Mouse (Mus musculus) lung, postnatal 0 days (tissue): Measurements from ENCODE around the gene Psmc5. TPM values are rescaled to one million over a fixed set of nuclear protein-coding genes. Genes with fewer than 3 reads are reported as not detected.

Source experiments
- ATAC-seq: fragments of 200-750 bp; cut with Nextera tagmentation; 2 replicates; pipeline ENCODE4 v1.8.0; 2017; ENCODE audit warnings: moderate library complexity
- DNase-seq: peaks from one replicate; pipeline ENCODE4 v3.0.0-alpha.2; 2016; ENCODE audit warnings: low spot score
- H3K27ac ChIP-seq: fragments of 300-500 bp; sonication (generic); 2 replicates; pipeline ENCODE4 v1.5.1; 2014; ENCODE audit warnings: antibody characterized with exemption, mild to moderate bottlenecking, low read length, mixed read lengths
- H3K27me3 ChIP-seq: fragments of 300-500 bp; sonication (generic); replicated peaks from 2 replicates; pipeline ENCODE4 v1.6.1; 2014; ENCODE audit warnings: low read length, mixed read lengths; ENCODE audit not compliant: insufficient read depth
- H3K36me3 ChIP-seq: fragments of 300-500 bp; sonication (generic); 2 replicates; pipeline ENCODE4 v1.6.1; 2014; ENCODE audit warnings: low read length, mixed read lengths; ENCODE audit not compliant: insufficient read depth
- H3K4me1 ChIP-seq: fragments of 300-500 bp; sonication (generic); 2 replicates; pipeline ENCODE4 v1.6.1; 2014; ENCODE audit warnings: antibody characterized with exemption, low read depth, low read length, mixed read lengths; ENCODE audit not compliant: insufficient read depth
- H3K4me2 ChIP-seq: fragments of 300-500 bp; sonication (generic); replicated peaks from 2 replicates; pipeline ENCODE4 v1.6.1; 2014; ENCODE audit warnings: low read depth, mild to moderate bottlenecking, low read length, moderate library complexity, mixed read lengths
- H3K4me3 ChIP-seq: fragments of 300-500 bp; sonication (generic); 2 replicates; pipeline ENCODE4 v1.5.1; 2014; ENCODE audit warnings: low read depth, low read length
- H3K9ac ChIP-seq: fragments of 300-500 bp; sonication (generic); replicated peaks from 2 replicates; pipeline ENCODE4 v1.6.1; 2014; ENCODE audit warnings: low read depth, mild to moderate bottlenecking
- H3K9me3 ChIP-seq: fragments of 300-500 bp; sonication (generic); 2 replicates; pipeline ENCODE4 v1.6.1; 2016; ENCODE audit warnings: low read length, mixed read lengths
- CTCF ChIP-seq: IDR thresholded peaks from 2 replicates; pipeline ENCODE4 v1.5.1; 2016; ENCODE audit warnings: antibody characterized with exemption, mild to moderate bottlenecking
- EP300 ChIP-seq: IDR thresholded peaks from 2 replicates; pipeline ENCODE4 v1.6.1; 2016; ENCODE audit warnings: antibody characterized with exemption, mild to moderate bottlenecking, control low read depth
- WGBS: fragments of 180-500 bp; shearing (Covaris S2); extraction: QIAGEN DNeasy Blood & Tissue Kit; methylation state at CpG from one replicate; pipeline ENCODE4 v1.1.7; 2014; 5-methylcytosine and 5-hydroxymethylcytosine counted together
- polyA plus RNA-seq: library from polyadenylated mRNA; unstranded; fragments of >200 nt; fragmentation: Nextera tagmentation; extraction: Ambion mirVana; gene quantifications from 2 replicates; pipeline ENCODE4 v1.2.1, GENCODE M21; 2015

Psmc5 gene
- polyA plus RNA-seq, 1 experiment from 2014 or later: 153 TPM

- ATAC-seq: no peak
- DNase-seq: no peak
- no peaks in the 10 kb centered on the region for H3K9me3 ChIP-seq
- no peak overlapping the region for H3K9ac ChIP-seq
- no peaks in the 10 kb centered on the region for H3K4me1 ChIP-seq
- no peak for TF ChIP-seq CTCF
- TF ChIP-seq EP300: no peak
- WGBS: 87% methylated on average over 5 of the region's 5 CpGs
- no peak overlapping the region for H3K4me2 ChIP-seq
- no peaks in the 10 kb centered on the region for H3K36me3 ChIP-seq
- no peaks in the 10 kb centered on the region for H3K27me3 ChIP-seq
- no peak overlapping the region for H3K4me3 ChIP-seq
- H3K27ac ChIP-seq: no peak overlapping the region
Observed at GRCm38 (mm10) chr11:106290376-106290775, 34.4 kb downstream of the Psmc5 start.

- DNase-seq (peak; percentile 59), ATAC-seq (peak; percentile 68)
- Histone ChIP-seq H3K4me2 (no peak overlapping the region), H3K36me3 (no peaks in the 10 kb centered on the region), H3K4me1 (no peaks in the 10 kb centered on the region), H3K9ac (no peak overlapping the region), H3K4me3 (no peak overlapping the region), H3K27me3 (no peaks in the 10 kb centered on the region), H3K9me3 (no peaks in the 10 kb centered on the region), H3K27ac (no peak overlapping the region)
- 0 out of 2 replicates have a peak, but pooled peaks have one; percentile 12 for TF ChIP-seq EP300
- no peak; the same call in 1 of the 2 replicates for TF ChIP-seq CTCF
- 48% methylated on average over 2 of the region's 2 CpGs for WGBS
Observed at GRCm38 (mm10) chr11:106291861-106292260, 35.9 kb downstream of the Psmc5 start.

DNA sequence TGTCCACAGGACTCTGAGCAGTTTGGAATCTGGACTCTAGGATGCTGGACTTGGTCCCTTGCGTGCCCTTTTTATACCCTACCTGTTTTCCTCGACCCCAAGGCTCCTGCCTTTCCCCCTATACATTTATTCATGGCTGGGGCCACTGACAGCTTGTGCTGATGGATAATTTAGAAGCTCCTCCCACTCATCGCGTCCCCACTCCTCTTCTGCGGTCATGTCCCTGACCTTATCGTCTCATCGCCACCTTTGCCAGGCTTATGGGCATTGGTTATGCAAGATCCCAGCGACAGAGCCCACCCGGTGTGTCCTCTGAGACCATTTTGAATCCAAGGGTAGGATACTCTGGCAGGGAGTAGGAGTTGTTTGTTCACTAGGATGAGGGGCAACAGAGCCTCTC, 45.8 kb downstream of the Psmc5 start, which contains the start of gene Gh:
Gene Gh, minus strand, starts transcription at position 101 of the 400 bp plus-strand sequence.
- Histone ChIP-seq H3K9me3 (no peaks in the 10 kb centered on the region), H3K4me3 (no peak within 1 kb of the TSS), H3K27ac (no peak within 1 kb of the TSS), H3K4me2 (no peak within 1 kb of the TSS), H3K27me3 (no peaks in the 10 kb centered on the region), H3K4me1 (no peaks in the 10 kb centered on the region), H3K36me3 (no peaks in the 10 kb centered on the region), H3K9ac (no peak within 1 kb of the TSS)
- WGBS: 68% methylated on average over 9 of the region's 9 CpGs
- TF ChIP-seq CTCF (no peak), EP300 (no peak)
- DNase-seq (no peak), ATAC-seq (no peak)

DNA sequence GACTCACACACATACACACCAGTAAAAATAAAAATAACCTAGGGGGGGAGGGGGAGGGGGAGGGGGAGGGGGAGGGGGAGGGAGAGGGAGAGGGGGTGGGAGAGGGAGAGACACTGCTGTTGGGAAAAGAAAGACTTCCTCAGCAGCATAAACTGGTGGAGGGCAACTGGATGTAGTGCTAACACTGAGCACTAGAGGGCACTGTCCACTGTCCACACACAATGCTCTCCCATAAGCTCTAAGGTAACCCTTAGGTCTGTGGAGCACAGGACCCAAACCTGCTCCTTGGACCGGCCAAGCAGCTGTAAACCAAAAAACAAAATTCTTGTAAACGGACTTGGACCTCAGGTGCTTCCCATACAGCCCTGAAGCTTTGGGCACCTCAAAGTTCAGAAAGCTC, 46.7 kb downstream of the Psmc5 start:
- Histone ChIP-seq H3K9me3 (no peaks in the 10 kb centered on the region), H3K36me3 (no peaks in the 10 kb centered on the region), H3K27ac (no peak overlapping the region), H3K27me3 (no peaks in the 10 kb centered on the region), H3K4me1 (no peaks in the 10 kb centered on the region), H3K4me2 (no peak overlapping the region), H3K9ac (no peak overlapping the region), H3K4me3 (no peak overlapping the region)
- ATAC-seq: peak; percentile 77
- DNase-seq: peak; percentile 77
- TF ChIP-seq CTCF: peak; percentile 90
- TF ChIP-seq EP300: no peak
- 7% methylated on average over 2 of the region's 2 CpGs for WGBS

DNA sequence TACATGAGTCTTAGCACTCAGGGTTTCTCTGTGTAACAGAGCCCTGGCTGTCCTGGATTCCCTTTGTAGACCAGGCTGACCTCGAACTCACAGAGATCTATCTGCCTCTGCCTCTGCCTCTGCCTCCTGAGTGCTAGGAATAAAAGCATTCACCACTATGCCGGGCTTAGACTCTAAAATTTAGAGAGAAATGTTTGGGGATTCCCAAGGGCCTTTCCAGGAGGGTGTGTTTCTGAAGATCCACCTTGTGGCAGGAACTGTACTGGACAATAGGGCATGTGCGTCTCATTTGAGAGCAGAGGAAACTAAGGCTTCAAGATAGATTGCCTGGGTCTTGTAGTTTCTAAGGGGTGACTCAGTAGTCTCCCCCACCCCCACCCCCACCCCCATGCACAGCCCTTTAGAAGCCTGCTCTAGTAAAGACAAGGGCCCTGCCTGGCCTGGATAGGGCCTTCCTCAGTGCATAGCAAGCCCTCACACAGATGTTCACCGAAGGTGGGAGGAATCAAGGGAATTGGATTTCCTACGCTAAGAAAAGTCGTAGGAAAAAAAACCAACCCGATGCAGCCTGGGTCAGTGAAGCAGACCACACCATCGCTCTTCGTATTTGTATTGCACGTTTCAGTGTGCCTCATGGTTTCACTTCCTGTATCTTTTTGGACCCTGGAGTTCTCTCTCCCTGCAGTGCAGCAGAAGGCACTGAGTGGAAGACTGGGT, 49.6 kb downstream of the Psmc5 start:
- Histone ChIP-seq H3K27ac (no peak overlapping the region), H3K27me3 (no peaks in the 10 kb centered on the region), H3K36me3 (no peaks in the 10 kb centered on the region), H3K4me3 (no peak overlapping the region), H3K4me2 (no peak overlapping the region), H3K9me3 (no peaks in the 10 kb centered on the region), H3K4me1 (no peaks in the 10 kb centered on the region), H3K9ac (no peak overlapping the region)
- 72% methylated on average over 10 of the region's 10 CpGs for WGBS
- ATAC-seq (no peak), DNase-seq (no peak)
- TF ChIP-seq EP300: no peak
- no peak for TF ChIP-seq CTCF

- Histone ChIP-seq H3K9me3 (no peaks in the 10 kb centered on the region), H3K36me3 (no peaks in the 10 kb centered on the region), H3K4me2 (no peak overlapping the region), H3K9ac (no peak overlapping the region), H3K27me3 (no peaks in the 10 kb centered on the region), H3K4me1 (no peaks in the 10 kb centered on the region), H3K4me3 (no peak overlapping the region), H3K27ac (no peak overlapping the region)
- no peak for ATAC-seq
- DNase-seq: no peak
- 76% methylated on average over 3 of the region's 3 CpGs for WGBS
- TF ChIP-seq CTCF (no peak), EP300 (no peak)
Observed at GRCm38 (mm10) chr11:106306065-106306385, 50.1 kb downstream of the Psmc5 start.
